Mouse (Mus musculus): ENCODE data around the gene Ccnl2. TPM values are rescaled to one million over a fixed set of nuclear protein-coding genes. Genes with fewer than 3 reads are reported as not detected.

The Ccnl2 gene
- polyA plus RNA-seq, 1 experiment, result 112 TPM

DNA sequence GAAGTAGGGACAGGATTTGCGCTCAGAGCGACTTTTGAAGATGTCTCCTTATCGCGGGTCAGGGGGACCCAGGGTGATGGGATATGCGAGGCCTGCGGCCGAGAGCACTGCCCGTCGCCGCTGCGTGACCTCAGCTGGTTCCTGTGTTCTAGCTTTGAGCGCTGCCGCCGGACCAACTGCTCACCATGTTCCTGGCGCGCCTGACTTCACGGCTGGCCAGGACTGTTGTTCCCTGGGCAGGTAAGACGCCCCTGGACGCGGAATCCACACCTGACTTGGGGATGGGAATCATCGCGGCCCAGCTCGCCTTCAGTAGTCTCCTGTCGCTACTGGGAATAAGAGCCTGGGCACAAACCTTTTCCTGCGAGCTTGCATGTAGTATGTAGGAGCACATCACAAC is 19.5 kb downstream of the Ccnl2 start:
- peaks cover 4% of the 10 kb centered on the region for H3K4me1 ChIP-seq (ENCODE audit: control insufficient read depth, insufficient read depth, low read length)
- TF ChIP-seq POLR2A (IDR thresholded peaks at IDR 0.05; ENCODE audit: extremely low read depth, insufficient read depth, low read length) (no peak), CTCF (IDR thresholded peaks at IDR 0.05; ENCODE audit: extremely low read depth, insufficient read depth, low read length) (no peak)
- H3K4me3 ChIP-seq (ENCODE audit: insufficient read depth, low read length), result peak overlapping the region; percentile 80
- peak overlapping the region; percentile 32 for H3K27ac ChIP-seq (ENCODE audit: insufficient read depth, low read length)

DNA sequence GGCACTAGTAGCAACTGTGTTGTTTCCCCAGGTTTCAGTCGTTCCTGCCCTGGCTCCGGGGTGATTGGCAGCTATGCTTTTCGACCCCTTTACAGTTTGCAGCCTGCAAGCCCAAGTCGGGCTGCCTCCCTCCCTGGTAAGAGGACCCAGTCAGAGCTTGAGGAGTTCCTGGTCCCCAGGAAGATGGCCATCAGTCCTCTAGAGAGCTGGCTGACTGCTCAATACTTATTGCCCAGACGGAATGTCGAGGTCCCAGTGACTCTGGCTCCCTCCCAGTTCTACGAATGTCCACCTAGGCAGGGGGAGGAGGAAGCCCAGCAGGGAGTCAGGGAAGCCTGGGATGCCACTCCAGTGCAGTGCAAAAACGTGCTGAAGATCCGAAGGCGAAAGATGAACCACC is 20.0 kb downstream of the Ccnl2 start:
- peaks cover 4% of the 10 kb centered on the region for H3K4me1 ChIP-seq (ENCODE audit: control insufficient read depth, insufficient read depth, low read length)
- peak overlapping the region; percentile 80 for H3K4me3 ChIP-seq (ENCODE audit: insufficient read depth, low read length)
- TF ChIP-seq POLR2A (IDR thresholded peaks at IDR 0.05; ENCODE audit: extremely low read depth, insufficient read depth, low read length) (no peak), CTCF (IDR thresholded peaks at IDR 0.05; ENCODE audit: extremely low read depth, insufficient read depth, low read length) (no peak)
- no peak overlapping the region for H3K27ac ChIP-seq (ENCODE audit: insufficient read depth, low read length)

DNA sequence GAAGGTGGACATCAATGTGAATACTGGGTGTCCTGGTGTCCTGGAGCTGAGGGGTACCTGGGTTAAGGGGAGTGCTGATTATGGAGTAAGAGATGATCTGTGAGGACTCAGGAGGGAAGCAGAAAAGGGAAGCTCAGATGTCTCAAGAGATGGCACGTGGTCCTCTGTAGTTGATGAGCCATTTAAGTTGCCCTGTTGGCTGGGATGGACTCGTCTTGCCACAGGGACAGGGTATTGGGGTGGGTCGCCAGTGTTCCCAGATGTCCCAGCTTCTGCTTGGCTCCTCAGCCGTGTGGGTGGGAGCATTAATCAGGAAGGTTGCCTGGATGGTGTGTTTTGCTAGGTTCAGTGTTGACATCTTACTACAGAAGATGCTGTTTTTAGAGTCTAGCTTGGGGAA is 20.9 kb downstream of the Ccnl2 start:
- H3K4me3 ChIP-seq (ENCODE audit: insufficient read depth, low read length), result no peak overlapping the region
- peaks cover 4% of the 10 kb centered on the region for H3K4me1 ChIP-seq (ENCODE audit: control insufficient read depth, insufficient read depth, low read length)
- no peak overlapping the region for H3K27ac ChIP-seq (ENCODE audit: insufficient read depth, low read length)
- TF ChIP-seq POLR2A (IDR thresholded peaks at IDR 0.05; ENCODE audit: extremely low read depth, insufficient read depth, low read length) (no peak), CTCF (IDR thresholded peaks at IDR 0.05; ENCODE audit: extremely low read depth, insufficient read depth, low read length) (no peak)

- Histone ChIP-seq H3K4me1 (ENCODE audit: control insufficient read depth, insufficient read depth, low read length) (peaks cover 4% of the 10 kb centered on the region), H3K27ac (ENCODE audit: insufficient read depth, low read length) (0 out of 2 replicates have a peak overlapping the region, but pooled peaks have one; percentile 18), H3K4me3 (ENCODE audit: insufficient read depth, low read length) (no peak overlapping the region)
- TF ChIP-seq POLR2A (IDR thresholded peaks at IDR 0.05; ENCODE audit: extremely low read depth, insufficient read depth, low read length) (no peak), CTCF (IDR thresholded peaks at IDR 0.05; ENCODE audit: extremely low read depth, insufficient read depth, low read length) (peak; percentile 59)
These were observed 21.5 kb downstream of the Ccnl2 start for GRCm38 (mm10) chr4:155833836-155834235.

GRCm38 (mm10) chr4:155837404-155838010 is 25.2 kb downstream of the Ccnl2 start:
- no peak for TF ChIP-seq CTCF (IDR thresholded peaks at IDR 0.05; ENCODE audit: extremely low read depth, insufficient read depth, low read length)
- TF ChIP-seq POLR2A (IDR thresholded peaks at IDR 0.05; ENCODE audit: extremely low read depth, insufficient read depth, low read length), result no peak
- Histone ChIP-seq H3K27ac (ENCODE audit: insufficient read depth, low read length) (no peak overlapping the region), H3K4me1 (ENCODE audit: control insufficient read depth, insufficient read depth, low read length) (peaks cover 3% of the 10 kb centered on the region; the same call in 1 of the 2 replicates), H3K4me3 (ENCODE audit: insufficient read depth, low read length) (no peak overlapping the region)

GRCm38 (mm10) chr4:155838187-155839153 is 26.2 kb downstream of the Ccnl2 start:
- Histone ChIP-seq H3K4me1 (ENCODE audit: control insufficient read depth, insufficient read depth, low read length) (no peaks in the 10 kb centered on the region), H3K4me3 (ENCODE audit: insufficient read depth, low read length) (no peak overlapping the region), H3K27ac (ENCODE audit: insufficient read depth, low read length) (no peak overlapping the region)
- no peak for TF ChIP-seq CTCF (IDR thresholded peaks at IDR 0.05; ENCODE audit: extremely low read depth, insufficient read depth, low read length)
- no peak for TF ChIP-seq POLR2A (IDR thresholded peaks at IDR 0.05; ENCODE audit: extremely low read depth, insufficient read depth, low read length)

- H3K4me1 ChIP-seq (ENCODE audit: control insufficient read depth, insufficient read depth, low read length), result no peaks in the 10 kb centered on the region
- H3K27ac ChIP-seq (ENCODE audit: insufficient read depth, low read length), result no peak within 1 kb of the TSS
- H3K4me3 ChIP-seq (ENCODE audit: insufficient read depth, low read length), result peak within 1 kb of the TSS; percentile 21; the same call in 1 of the 2 replicates
- TF ChIP-seq CTCF (IDR thresholded peaks at IDR 0.05; ENCODE audit: extremely low read depth, insufficient read depth, low read length) (no peak), POLR2A (IDR thresholded peaks at IDR 0.05; ENCODE audit: extremely low read depth, insufficient read depth, low read length) (no peak)
These were observed 27.2 kb downstream of the Ccnl2 start, which contains the start of gene Mxra8 for GRCm38 (mm10) chr4:155839483-155839910. Gene Mxra8, plus strand, starts transcription at chr4:155839680.

- no peak for TF ChIP-seq CTCF (IDR thresholded peaks at IDR 0.05; ENCODE audit: extremely low read depth, insufficient read depth, low read length)
- no peak for TF ChIP-seq POLR2A (IDR thresholded peaks at IDR 0.05; ENCODE audit: extremely low read depth, insufficient read depth, low read length)
- peak overlapping the region; percentile 21; the same call in 1 of the 2 replicates for H3K4me3 ChIP-seq (ENCODE audit: insufficient read depth, low read length)
- H3K4me1 ChIP-seq (ENCODE audit: control insufficient read depth, insufficient read depth, low read length), result no peaks in the 10 kb centered on the region
- no peak overlapping the region for H3K27ac ChIP-seq (ENCODE audit: insufficient read depth, low read length)
These were observed 28.1 kb downstream of the Ccnl2 start for GRCm38 (mm10) chr4:155840076-155841002.

Data from cortical plate, adult 2 months (tissue).